ENCODE assay signal across 17 mouse cellular contexts in genomic region chr16:73404099-73404498, GRCm38 (mm10).
"Had no signal": no experiment of that assay in that cellular context is flagged by ENCODE, and none has a peak within 500 bp of the region (broad histone marks: within the 10 kb centered on the region; RNA-seq: fewer than 3 reads in every experiment).

No protein-coding gene starts in this region.

- H3K36me3 ChIP-seq: liver, embryonic 13.5 days; lung, embryonic 15.5 days; midbrain, embryonic 15.5 days had no signal

- H3K4me1 ChIP-seq: liver, embryonic 13.5 days; lung, embryonic 15.5 days; megakaryocyte, embryonic 14.5 days had no signal

- ATAC-seq: liver, postnatal 0 days; midbrain, embryonic 15.5 days had no signal

- H3K4me2 ChIP-seq: liver, embryonic 13.5 days; lung, embryonic 15.5 days; midbrain, embryonic 11.5 days; midbrain, embryonic 15.5 days had no signal

- H3K9ac ChIP-seq: liver, embryonic 13.5 days; liver, postnatal 0 days; lung, embryonic 15.5 days; midbrain, embryonic 15.5 days had no signal

- H3K27me3 ChIP-seq: liver, embryonic 13.5 days; lung, embryonic 15.5 days; megakaryocyte, embryonic 14.5 days; midbrain, embryonic 15.5 days had no signal

- H3K4me3 ChIP-seq: left cerebral cortex, adult 2 months; liver, embryonic 13.5 days; lung, embryonic 15.5 days; megakaryocyte, embryonic 14.5 days; midbrain, embryonic 15.5 days had no signal

- H3K27ac ChIP-seq: left cerebral cortex, adult 2 months; liver, embryonic 13.5 days; lung, embryonic 15.5 days; macrophage; midbrain, embryonic 15.5 days had no signal

- H3K9me3 ChIP-seq: liver, embryonic 13.5 days; lung, embryonic 15.5 days; megakaryocyte, embryonic 14.5 days; midbrain, embryonic 15.5 days had no signal

- DNase-seq: kidney, adult 18-20 months; kidney, postnatal 10 days; kidney, postnatal 4 days; liver; liver, embryonic 13.5 days; liver, postnatal 0 days; lung, postnatal 14 days; right cerebral cortex, adult 18-20 months; right cerebral cortex, postnatal 25 days; thymus, adult 18-20 months; thymus, postnatal 14 days had no signal
